Mouse (Mus musculus) limb, embryonic 13.5 days (tissue): ENCODE data around the gene Arl5b. TPM values are rescaled to one million over a fixed set of nuclear protein-coding genes. Genes with fewer than 3 reads are reported as not detected.

Experiments used
- polyA plus RNA-seq: library from polyadenylated mRNA; unstranded; fragments of >200 nt; fragmentation: Nextera tagmentation; extraction: Ambion mirVana; gene quantifications from 2 replicates; pipeline ENCODE4 v1.2.1, GENCODE M21; 2015

The Arl5b gene
- polyA plus RNA-seq, 1 experiment from 2014 or later: 45.7 TPM

Other genes with a start within 250 kb of the Arl5b start
- gene Nsun6, start 5.7 kb downstream of the Arl5b start, polyA plus RNA-seq: 12.0 and 13.6 TPM in 2 replicates